Mouse (Mus musculus) urinary bladder, postnatal 25 days (tissue): ENCODE measurements around the gene Pnpla6.
A peak's percentile ranks its signal among the peaks of the same experiment; 100 is the strongest.

ENCODE experiments used
- DNase-seq: peaks from one replicate; pipeline ENCODE4 v3.0.0; 2022; ENCODE audit warnings: low spot score

Pnpla6 gene

GRCm38 (mm10) chr8:3515260-3515671 lies at the start of gene Pnpla6:
TSS of gene Pnpla6 (plus strand) at chr8:3515384.
- peak; percentile 85 for DNase-seq

- DNase-seq = peak; percentile 99
Measured at GRCm38 (mm10) chr8:3467006-3467885, 47.9 kb upstream of the Pnpla6 start, which contains the start of gene Pex11g. TSS of gene Pex11g (minus strand) at chr8:3467680.

GRCm38 (mm10) chr8:3467886-3468545 lies 47.2 kb upstream of the Pnpla6 start:
- DNase-seq = no peak

- no peak for DNase-seq
Measured at GRCm38 (mm10) chr8:3468838-3469237, 46.3 kb upstream of the Pnpla6 start.

GRCm38 (mm10) chr8:3470562-3470961 lies 44.6 kb upstream of the Pnpla6 start, which contains the start of gene Tex45:
TSS of gene Tex45 (plus strand) at chr8:3470862.
- DNase-seq = no peak

- no peak for DNase-seq
Measured at GRCm38 (mm10) chr8:3475715-3476429, 39.3 kb upstream of the Pnpla6 start.

GRCm38 (mm10) chr8:3480221-3480785 lies 34.9 kb upstream of the Pnpla6 start:
- no peak for DNase-seq

- no peak for DNase-seq
Measured at GRCm38 (mm10) chr8:3481605-3482004, 33.6 kb upstream of the Pnpla6 start.

GRCm38 (mm10) chr8:3482240-3482740 lies 32.9 kb upstream of the Pnpla6 start:
- no peak for DNase-seq

GRCm38 (mm10) chr8:3483546-3483945 lies 31.6 kb upstream of the Pnpla6 start:
- DNase-seq = no peak

- no peak for DNase-seq
Measured at GRCm38 (mm10) chr8:3485192-3485591, 30.0 kb upstream of the Pnpla6 start.

GRCm38 (mm10) chr8:3492901-3493844 lies 22.0 kb upstream of the Pnpla6 start, which contains the start of gene Zfp358:
TSS of gene Zfp358 (plus strand) at chr8:3493138.
- peak; percentile 72 for DNase-seq

GRCm38 (mm10) chr8:3493845-3494208 lies 21.4 kb upstream of the Pnpla6 start:
- no peak for DNase-seq

GRCm38 (mm10) chr8:3495578-3496427 lies 19.4 kb upstream of the Pnpla6 start:
- no peak for DNase-seq

- no peak for DNase-seq
Measured at GRCm38 (mm10) chr8:3496428-3496748, 18.8 kb upstream of the Pnpla6 start.

- no peak for DNase-seq
Measured at GRCm38 (mm10) chr8:3498583-3498982, 16.6 kb upstream of the Pnpla6 start.

GRCm38 (mm10) chr8:3499751-3500150 lies 15.4 kb upstream of the Pnpla6 start:
- no peak for DNase-seq

- peak; percentile 96 for DNase-seq
Measured at GRCm38 (mm10) chr8:3500235-3501090, 14.7 kb upstream of the Pnpla6 start, which contains the start of gene Mcoln1. TSS of gene Mcoln1 (plus strand) at chr8:3500457.

GRCm38 (mm10) chr8:3502217-3502616 lies 13.0 kb upstream of the Pnpla6 start:
- no peak for DNase-seq
